Mouse (Mus musculus) stomach, embryonic 15.5 days (tissue): ENCODE data around the gene Gpr87. TPM values are rescaled to one million over a fixed set of nuclear protein-coding genes. Genes with fewer than 3 reads are reported as not detected.

ENCODE experiments used
- ATAC-seq: fragments of 200-750 bp; cut with Nextera tagmentation; 2 replicates; pipeline ENCODE4 v1.8.0; 2017; ENCODE audit warnings: low read depth, moderate number of reproducible peaks, moderate TSS enrichment; ENCODE audit not compliant: insufficient read depth, low FRiP score
- H3K27ac ChIP-seq: fragments of 300-500 bp; sonication (generic); 2 replicates; pipeline ENCODE4 v1.5.1; 2015; ENCODE audit warnings: mild to moderate bottlenecking, inconsistent platforms
- H3K27me3 ChIP-seq: fragments of 300-500 bp; sonication (generic); replicated peaks from 2 replicates; pipeline ENCODE4 v1.6.1; 2015; ENCODE audit warnings: inconsistent platforms
- H3K36me3 ChIP-seq: fragments of 300-500 bp; sonication (generic); 2 replicates; pipeline ENCODE4 v1.6.1; 2015; ENCODE audit warnings: inconsistent platforms
- H3K4me1 ChIP-seq: fragments of 300-500 bp; sonication (generic); 2 replicates; pipeline ENCODE4 v1.6.1; 2015; ENCODE audit warnings: inconsistent platforms
- H3K4me2 ChIP-seq: fragments of 300-500 bp; sonication (generic); 2 replicates; pipeline ENCODE4 v1.6.1; 2015; ENCODE audit warnings: mild to moderate bottlenecking, inconsistent platforms
- H3K4me3 ChIP-seq: fragments of 300-500 bp; sonication (generic); replicated peaks from 2 replicates; pipeline ENCODE4 v1.5.1; 2015; ENCODE audit warnings: inconsistent platforms
- H3K9ac ChIP-seq: fragments of 300-500 bp; sonication (generic); 2 replicates; pipeline ENCODE4 v1.6.1; 2015; ENCODE audit warnings: inconsistent platforms
- H3K9me3 ChIP-seq: fragments of 300-500 bp; sonication (generic); 2 replicates; pipeline ENCODE4 v1.6.1; 2016; ENCODE audit warnings: inconsistent platforms
- whole genome bisulfite sequencing: fragments of 180-500 bp; shearing (Covaris S2); methylation state at CpG from one replicate; pipeline ENCODE4 v1.1.7; 2015; 5-methylcytosine and 5-hydroxymethylcytosine counted together
- polyA plus RNA-seq: library from polyadenylated mRNA; unstranded; fragments of >200 nt; fragmentation: Nextera tagmentation; extraction: Ambion mirVana; gene quantifications from 2 replicates; pipeline ENCODE4 v1.2.1, GENCODE M21; 2015

Gpr87 gene
- polyA plus RNA-seq, 1 experiment from 2014 or later = 13.0 TPM

- H3K36me3 ChIP-seq = no peaks in the 10 kb centered on the region
- no peak overlapping the region for H3K4me3 ChIP-seq
- H3K9me3 ChIP-seq = no peaks in the 10 kb centered on the region
- no peak for ATAC-seq
- no peak overlapping the region for H3K27ac ChIP-seq
- no peak overlapping the region for H3K4me2 ChIP-seq
- no peaks in the 10 kb centered on the region for H3K4me1 ChIP-seq
- no peak overlapping the region for H3K9ac ChIP-seq
- H3K27me3 ChIP-seq = no peaks in the 10 kb centered on the region
Measured at GRCm38 (mm10) chr3:59182129-59182528, 12.8 kb downstream of the Gpr87 start.

GRCm38 (mm10) chr3:59181134-59181533 is 13.8 kb downstream of the Gpr87 start:
- no peaks in the 10 kb centered on the region for H3K4me1 ChIP-seq
- no peaks in the 10 kb centered on the region for H3K9me3 ChIP-seq
- no peaks in the 10 kb centered on the region for H3K27me3 ChIP-seq
- no peak overlapping the region for H3K9ac ChIP-seq
- ATAC-seq = no peak
- 72% methylated on average over 5 of the region's 5 CpGs for WGBS
- H3K27ac ChIP-seq = no peak overlapping the region
- no peaks in the 10 kb centered on the region for H3K36me3 ChIP-seq
- no peak overlapping the region for H3K4me3 ChIP-seq
- H3K4me2 ChIP-seq = no peak overlapping the region

DNA sequence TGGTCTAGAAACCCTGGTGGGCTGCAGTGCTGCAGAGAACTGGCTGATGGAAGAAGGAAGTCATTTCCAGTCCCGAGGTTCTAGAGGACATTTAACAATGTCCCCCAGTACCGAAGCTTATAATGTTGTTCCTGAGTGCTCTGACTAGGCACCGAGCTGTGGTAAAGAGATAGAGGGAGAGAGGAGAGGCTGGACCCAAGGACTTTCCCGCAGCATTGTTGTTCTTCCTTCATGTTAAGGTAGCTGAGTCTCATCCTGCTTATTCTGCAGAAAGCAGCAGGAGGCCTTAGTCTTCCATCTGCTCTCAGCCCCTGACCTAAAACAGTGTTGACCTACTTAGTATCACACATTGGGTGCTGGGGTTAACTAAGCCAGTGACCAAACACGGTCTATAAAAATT is 18.0 kb downstream of the Gpr87 start:
- no peak for ATAC-seq
- 77% methylated on average over 5 of the region's 5 CpGs for WGBS
- Histone ChIP-seq H3K9ac (no peak overlapping the region), H3K4me1 (no peaks in the 10 kb centered on the region), H3K9me3 (no peaks in the 10 kb centered on the region), H3K4me2 (no peak overlapping the region), H3K27ac (no peak overlapping the region), H3K4me3 (no peak overlapping the region), H3K36me3 (no peaks in the 10 kb centered on the region), H3K27me3 (no peaks in the 10 kb centered on the region)

DNA sequence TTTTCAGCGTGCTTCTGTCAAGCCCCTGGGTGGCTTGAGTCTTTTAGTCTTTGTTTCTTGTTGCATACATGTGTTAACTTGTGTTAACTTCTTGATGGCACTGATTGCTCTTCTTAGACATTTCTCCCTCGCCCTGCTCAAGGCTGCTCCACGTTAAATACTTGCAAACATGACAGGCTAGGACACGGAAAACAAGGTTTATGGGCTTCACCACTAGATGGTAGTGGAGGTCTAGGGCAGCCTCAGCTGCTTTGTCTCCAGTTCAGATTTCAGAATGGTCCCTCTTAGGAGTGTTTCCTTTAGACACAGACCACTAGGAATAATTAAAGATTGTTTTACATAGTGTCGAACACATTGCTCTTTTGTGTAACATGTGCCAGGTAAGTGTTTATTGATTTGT is 19.7 kb downstream of the Gpr87 start:
- no peak overlapping the region for H3K9ac ChIP-seq
- no peak overlapping the region for H3K27ac ChIP-seq
- 0 out of 2 replicates have a peak, but pooled peaks cover 4% of the 10 kb centered on the region for H3K4me1 ChIP-seq
- no peaks in the 10 kb centered on the region for H3K27me3 ChIP-seq
- WGBS = 16% methylated on average over 5 of the region's 5 CpGs
- ATAC-seq = 0 out of 2 replicates have a peak, but pooled peaks have one; percentile 56
- no peak overlapping the region for H3K4me3 ChIP-seq
- H3K4me2 ChIP-seq = no peak overlapping the region
- no peaks in the 10 kb centered on the region for H3K36me3 ChIP-seq
- no peaks in the 10 kb centered on the region for H3K9me3 ChIP-seq

DNA sequence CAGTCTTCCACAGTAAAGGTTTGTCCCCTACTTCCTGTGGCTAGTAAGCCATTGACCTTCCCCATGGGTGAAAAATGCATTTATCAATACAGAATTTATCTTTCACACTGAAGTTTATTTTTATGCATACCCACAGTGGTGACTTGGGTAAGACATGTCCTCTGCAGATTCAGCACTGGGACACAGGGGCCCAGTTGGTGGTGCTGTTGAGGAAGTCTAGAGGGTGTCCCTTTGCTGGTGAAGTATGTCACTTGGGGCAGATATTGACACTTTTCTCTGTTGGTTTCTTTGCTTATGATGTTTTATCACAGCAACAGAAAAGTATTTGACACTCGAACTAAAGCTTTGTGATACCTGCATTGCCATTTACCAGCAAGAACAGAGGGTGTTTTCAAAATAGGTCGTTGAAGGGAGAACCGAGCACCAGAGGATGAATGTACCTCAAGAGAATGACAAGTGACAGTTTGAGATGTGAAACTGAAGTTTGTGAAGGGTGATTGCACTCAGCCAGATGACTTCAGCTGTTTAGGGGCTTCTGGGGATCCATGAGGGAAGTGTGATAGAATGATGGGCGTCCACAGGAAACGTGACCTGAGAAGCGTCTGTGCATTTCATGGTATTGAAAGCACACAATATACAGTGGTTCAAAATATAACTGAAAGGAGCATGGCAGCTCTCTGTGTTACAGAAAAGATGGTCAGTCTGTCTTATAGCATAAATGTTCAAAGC is 20.3 kb downstream of the Gpr87 start:
- H3K36me3 ChIP-seq = no peaks in the 10 kb centered on the region
- no peak overlapping the region for H3K27ac ChIP-seq
- no peaks in the 10 kb centered on the region for H3K9me3 ChIP-seq
- 72% methylated on average over 6 of the region's 6 CpGs for WGBS
- H3K4me3 ChIP-seq = no peak overlapping the region
- H3K4me2 ChIP-seq = no peak overlapping the region
- no peaks in the 10 kb centered on the region for H3K27me3 ChIP-seq
- no peak for ATAC-seq
- H3K9ac ChIP-seq = no peak overlapping the region
- H3K4me1 ChIP-seq = 0 out of 2 replicates have a peak, but pooled peaks cover 5% of the 10 kb centered on the region

- H3K4me3 ChIP-seq = no peak overlapping the region
- 48% methylated on average over 2 of the region's 2 CpGs for WGBS
Measured at GRCm38 (mm10) chr3:59169921-59170627, 24.8 kb downstream of the Gpr87 start.

DNA sequence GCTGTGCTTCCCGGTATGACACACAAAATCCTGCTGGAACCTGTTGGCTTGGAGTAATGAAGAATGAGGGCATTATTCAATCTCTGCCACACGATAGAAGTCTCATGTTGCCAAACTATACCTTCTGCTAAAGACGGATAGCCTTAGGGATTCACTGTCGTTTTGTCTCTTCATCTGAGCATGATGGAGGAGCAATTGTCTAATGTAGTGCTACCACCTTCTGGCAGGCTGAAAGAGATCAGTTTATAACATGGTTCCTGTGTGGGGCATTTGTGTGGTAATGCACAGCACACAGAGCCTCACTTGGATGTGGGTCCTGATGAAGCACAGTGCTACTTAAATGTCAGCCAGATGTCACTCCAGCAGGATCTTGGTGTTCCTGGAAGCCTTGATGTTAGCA is 25.7 kb downstream of the Gpr87 start:
- Histone ChIP-seq H3K4me3 (no peak overlapping the region), H3K36me3 (no peaks in the 10 kb centered on the region), H3K4me1 (0 out of 2 replicates have a peak, but pooled peaks cover 5% of the 10 kb centered on the region), H3K27ac (no peak overlapping the region), H3K4me2 (no peak overlapping the region), H3K27me3 (no peaks in the 10 kb centered on the region), H3K9ac (no peak overlapping the region), H3K9me3 (no peaks in the 10 kb centered on the region)
- WGBS = 66% methylated on average over 4 of the region's 4 CpGs
- ATAC-seq = no peak

More at GRCm38 (mm10) chr3:59169921-59170627, 24.8 kb downstream of the Gpr87 start:
- no peak overlapping the region for H3K9ac ChIP-seq
- no peaks in the 10 kb centered on the region for H3K27me3 ChIP-seq
- no peak overlapping the region for H3K4me2 ChIP-seq
- no peaks in the 10 kb centered on the region for H3K36me3 ChIP-seq
- no peak overlapping the region for H3K27ac ChIP-seq
- ATAC-seq = no peak; the same call in 1 of the 2 replicates
- H3K9me3 ChIP-seq = no peaks in the 10 kb centered on the region
- 0 out of 2 replicates have a peak, but pooled peaks cover 5% of the 10 kb centered on the region for H3K4me1 ChIP-seq

- WGBS = 84% methylated on average over 6 of the region's 6 CpGs
- Histone ChIP-seq H3K9ac (no peak overlapping the region), H3K36me3 (no peaks in the 10 kb centered on the region), H3K27me3 (no peaks in the 10 kb centered on the region), H3K27ac (no peak overlapping the region), H3K4me2 (no peak overlapping the region), H3K4me1 (0 out of 2 replicates have a peak, but pooled peaks cover 5% of the 10 kb centered on the region), H3K4me3 (no peak overlapping the region), H3K9me3 (no peaks in the 10 kb centered on the region)
- ATAC-seq = no peak
Measured at GRCm38 (mm10) chr3:59168476-59168875, 26.4 kb downstream of the Gpr87 start.

GRCm38 (mm10) chr3:59167417-59168054 is 27.4 kb downstream of the Gpr87 start:
- Histone ChIP-seq H3K27me3 (no peaks in the 10 kb centered on the region), H3K9me3 (no peaks in the 10 kb centered on the region), H3K36me3 (no peaks in the 10 kb centered on the region), H3K4me2 (no peak overlapping the region), H3K4me1 (0 out of 2 replicates have a peak, but pooled peaks cover 5% of the 10 kb centered on the region), H3K9ac (no peak overlapping the region), H3K27ac (no peak overlapping the region), H3K4me3 (no peak overlapping the region)
- WGBS = 48% methylated on average over 2 of the region's 2 CpGs
- peak; percentile 50; the same call in 1 of the 2 replicates for ATAC-seq

DNA sequence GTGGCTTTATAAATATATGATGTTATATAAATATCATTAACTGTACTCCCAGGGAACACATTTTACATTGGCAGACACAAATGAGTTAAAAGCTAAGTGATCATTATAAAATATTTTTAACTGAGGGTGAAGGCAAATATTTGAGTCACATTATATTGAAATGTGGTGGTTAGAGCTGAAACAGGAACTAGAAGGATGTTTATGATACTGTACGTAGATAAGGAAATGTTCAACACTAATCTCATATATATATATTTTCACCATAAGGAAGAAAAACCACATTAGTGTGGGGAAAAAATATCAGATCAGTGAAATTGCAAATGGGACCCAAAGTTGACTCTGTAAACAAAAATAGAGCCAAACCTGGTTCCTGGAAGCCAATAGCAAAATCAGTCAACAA is 34.4 kb downstream of the Gpr87 start:
- H3K4me1 ChIP-seq = no peaks in the 10 kb centered on the region
- H3K4me2 ChIP-seq = no peak overlapping the region
- H3K36me3 ChIP-seq = no peaks in the 10 kb centered on the region
- no peaks in the 10 kb centered on the region for H3K27me3 ChIP-seq
- ATAC-seq = no peak
- no peak overlapping the region for H3K9ac ChIP-seq
- H3K4me3 ChIP-seq = no peak overlapping the region
- H3K9me3 ChIP-seq = no peaks in the 10 kb centered on the region
- H3K27ac ChIP-seq = no peak overlapping the region
- WGBS = 58% methylated on average over 1 of the region's 1 CpGs

DNA sequence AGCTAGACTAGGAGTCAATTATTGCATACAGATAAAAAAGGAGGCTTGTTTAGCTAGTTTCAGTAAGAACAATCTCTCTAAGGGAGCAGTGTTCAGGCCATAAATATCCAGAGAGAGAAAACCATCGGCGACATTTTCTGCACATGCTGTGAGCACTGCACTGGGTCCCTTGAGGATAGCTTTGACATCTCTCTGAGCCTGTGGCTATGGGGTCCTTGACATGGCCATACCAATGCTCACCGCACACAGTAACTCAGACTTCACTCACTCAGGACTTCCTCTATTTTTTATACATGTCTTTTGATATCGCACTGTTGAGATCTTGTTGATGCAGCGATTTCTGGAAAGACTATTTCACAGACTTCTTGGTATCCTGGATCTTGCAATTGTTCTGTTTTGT is 37.9 kb downstream of the Gpr87 start:
- Histone ChIP-seq H3K27ac (no peak overlapping the region), H3K9ac (no peak overlapping the region), H3K9me3 (no peaks in the 10 kb centered on the region), H3K36me3 (no peaks in the 10 kb centered on the region), H3K4me3 (no peak overlapping the region), H3K4me2 (no peak overlapping the region), H3K27me3 (no peaks in the 10 kb centered on the region), H3K4me1 (no peaks in the 10 kb centered on the region)
- no peak for ATAC-seq
- 84% methylated on average over 5 of the region's 5 CpGs for WGBS

DNA sequence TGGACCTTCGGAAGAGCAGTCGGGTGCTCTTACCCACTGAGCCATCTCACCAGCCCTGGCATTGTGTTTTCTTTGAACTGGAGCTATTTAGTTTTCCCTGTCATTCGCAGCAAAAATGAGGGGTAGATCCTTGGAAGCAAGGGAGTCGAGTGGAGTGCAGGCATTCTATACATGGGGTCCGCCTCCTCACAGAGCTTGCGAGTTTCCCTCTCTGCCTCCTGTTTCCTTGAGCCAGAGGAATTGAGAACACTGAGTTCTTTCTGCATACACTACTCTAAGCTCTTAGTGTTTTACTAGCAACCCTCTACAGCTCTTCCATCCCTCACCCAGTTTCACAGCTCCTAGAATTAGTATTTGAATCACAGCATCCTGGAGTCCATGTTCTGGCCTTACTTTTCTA is 39.5 kb downstream of the Gpr87 start:
- Histone ChIP-seq H3K4me3 (no peak overlapping the region), H3K36me3 (no peaks in the 10 kb centered on the region), H3K9ac (no peak overlapping the region), H3K27ac (no peak overlapping the region), H3K27me3 (no peaks in the 10 kb centered on the region), H3K9me3 (no peaks in the 10 kb centered on the region), H3K4me1 (no peaks in the 10 kb centered on the region), H3K4me2 (no peak overlapping the region)
- no peak for ATAC-seq
- WGBS = 93% methylated on average over 6 of the region's 6 CpGs
